Mouse (Mus musculus) spleen, adult 2 months (tissue): ENCODE data around the gene Usp13. TPM values are rescaled to one million over a fixed set of nuclear protein-coding genes. Genes with fewer than 3 reads are reported as not detected.

Source experiments
- DNase-seq, 2 experiments: peaks; one replicate each; pipeline versions ENCODE4 v3.0.0 to v3.0.0-alpha.2; 2012 to 2021; ENCODE audit warnings: low spot score in 2 of 2, low read depth in 1 of 2
- H3K27ac ChIP-seq: fragments of 200-500 bp; 2 replicates; pipeline ENCODE4 v1.5.1; 2012; ENCODE audit warnings: low read length, inconsistent platforms; ENCODE audit not compliant: insufficient read depth
- H3K27me3 ChIP-seq: fragments of 200-500 bp; 2 replicates; pipeline ENCODE4 v1.6.1; 2012; ENCODE audit warnings: mild to moderate bottlenecking, moderate library complexity, low read length, inconsistent platforms; ENCODE audit not compliant: control insufficient read depth, insufficient read depth
- H3K36me3 ChIP-seq: fragments of 200-500 bp; 2 replicates; pipeline ENCODE4 v1.6.1; 2012; ENCODE audit warnings: mild to moderate bottlenecking, low read length, inconsistent platforms; ENCODE audit not compliant: control insufficient read depth, insufficient read depth
- H3K4me1 ChIP-seq: fragments of 200-500 bp; 2 replicates; pipeline ENCODE4 v1.6.1; 2011; ENCODE audit warnings: inconsistent platforms; ENCODE audit not compliant: control insufficient read depth, insufficient read depth, insufficient read length
- H3K4me3 ChIP-seq: fragments of 200-500 bp; 2 replicates; pipeline ENCODE4 v1.5.1; 2011; ENCODE audit warnings: mild to moderate bottlenecking, inconsistent platforms; ENCODE audit not compliant: insufficient read depth, insufficient read length; ENCODE audit errors: extremely low read depth
- CTCF ChIP-seq: fragments of 200-500 bp; IDR thresholded peaks from 2 replicates; pipeline ENCODE4 v1.5.1; 2011; ENCODE audit warnings: mild to moderate bottlenecking, inconsistent platforms; ENCODE audit not compliant: insufficient read depth, insufficient read length, insufficient replicate concordance; ENCODE audit errors: extremely low read depth
- POLR2A ChIP-seq: fragments of 200-500 bp; IDR thresholded peaks from 2 replicates; pipeline ENCODE4 v1.6.1; 2011; ENCODE audit warnings: low read depth, low read length, inconsistent platforms
- WGBS: fragments of 180-500 bp; shearing (Covaris S2); methylation state at CpG from one replicate; pipeline ENCODE4 v1.1.7; 2018; 5-methylcytosine and 5-hydroxymethylcytosine counted together
- polyA plus RNA-seq: library from polyadenylated mRNA; depleted of rRNA; stranded (reverse); fragments of >200 nt; gene quantifications from 2 replicates; pipeline ENCODE4 v1.2.3, GENCODE M21; 2012; rRNA removed

The Usp13 gene
- polyA plus RNA-seq, 1 experiment = 0.08 TPM

DNA sequence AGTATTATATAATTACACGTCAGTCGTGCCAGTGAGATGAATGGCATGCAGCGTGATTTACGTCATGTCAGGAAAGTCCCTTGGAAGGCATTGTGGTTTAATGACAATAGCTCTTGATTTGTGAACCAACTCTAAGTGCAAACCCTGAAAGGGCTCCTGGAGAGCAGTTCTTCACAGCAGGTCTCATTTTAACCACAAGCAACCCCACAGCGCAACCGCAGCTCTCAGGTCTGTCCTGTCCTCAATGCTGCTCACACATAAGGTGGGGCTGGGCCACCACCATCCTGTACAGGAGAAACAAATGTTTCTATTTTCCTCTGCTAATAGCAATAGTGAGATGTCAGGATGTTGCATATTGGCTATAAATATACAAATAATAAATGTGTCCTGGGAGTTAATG, 161.9 kb downstream of the Usp13 start:
- Histone ChIP-seq H3K4me3 (no peak overlapping the region), H3K36me3 (no peaks in the 10 kb centered on the region), H3K27ac (no peak overlapping the region), H3K4me1 (no peaks in the 10 kb centered on the region), H3K27me3 (no peaks in the 10 kb centered on the region)
- TF ChIP-seq POLR2A (no peak), CTCF (no peak)
- 9% methylated on average over 6 of the region's 6 CpGs for WGBS
- DNase-seq = no peak

DNA sequence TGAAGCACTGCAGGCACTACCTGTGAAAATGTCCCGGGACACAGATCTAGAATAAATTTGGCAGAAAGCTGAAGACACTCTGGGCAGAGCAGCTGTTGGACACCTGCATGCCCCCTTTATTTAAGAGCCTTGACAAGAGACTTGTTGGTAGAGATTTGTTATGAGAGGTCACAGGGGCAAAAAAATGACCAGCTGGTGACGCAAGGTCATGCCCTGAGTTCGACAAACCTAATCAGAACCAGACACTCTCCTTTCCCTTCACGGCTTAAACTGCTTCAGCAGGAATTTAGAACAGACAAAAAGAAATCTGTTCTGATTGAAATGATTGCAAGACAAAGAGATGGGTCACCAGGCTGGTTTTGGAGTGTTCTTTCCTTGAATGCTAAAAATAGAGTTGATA, 162.6 kb downstream of the Usp13 start:
- WGBS = 81% methylated on average over 4 of the region's 4 CpGs
- Histone ChIP-seq H3K4me3 (no peak overlapping the region), H3K36me3 (no peaks in the 10 kb centered on the region), H3K27ac (no peak overlapping the region), H3K4me1 (no peaks in the 10 kb centered on the region), H3K27me3 (no peaks in the 10 kb centered on the region)
- DNase-seq = no peak
- TF ChIP-seq POLR2A = no peak
- TF ChIP-seq CTCF = no peak

DNA sequence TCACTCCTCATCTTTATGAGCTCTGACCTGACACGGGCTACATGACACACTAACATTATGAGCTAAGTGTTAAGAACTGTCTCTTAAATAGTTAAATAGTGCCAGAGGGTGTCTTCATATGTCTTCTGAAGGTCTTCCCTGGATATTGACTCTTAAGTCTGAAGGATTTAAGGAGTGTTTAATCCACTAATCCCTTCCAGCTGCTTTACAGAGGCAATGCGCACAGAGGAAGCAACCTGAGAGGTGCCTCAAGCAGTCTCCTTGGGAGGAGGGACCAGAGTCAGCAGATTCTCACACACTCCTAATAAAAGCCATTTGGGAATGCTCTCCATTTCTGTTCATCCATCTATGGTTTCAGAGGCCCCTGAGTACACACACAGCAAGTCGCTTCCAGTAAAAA, 167.8 kb downstream of the Usp13 start:
- Histone ChIP-seq H3K4me1 (no peaks in the 10 kb centered on the region), H3K27ac (no peak overlapping the region), H3K36me3 (no peaks in the 10 kb centered on the region), H3K4me3 (no peak overlapping the region), H3K27me3 (no peaks in the 10 kb centered on the region)
- TF ChIP-seq CTCF (no peak), POLR2A (no peak)
- 85% methylated on average over 3 of the region's 3 CpGs for WGBS
- no peak for DNase-seq

Other genes starting within 250 kb of the Usp13 start
- gene Gnb4, start 201.0 kb upstream of the Usp13 start, polyA plus RNA-seq = 11.2 and 13.9 TPM in 2 replicates
- 12.9 and 14.8 TPM in 2 replicates for gene Actl6a, start 111.2 kb upstream of the Usp13 start, polyA plus RNA-seq
- gene Ndufb5, start 80.6 kb upstream of the Usp13 start, polyA plus RNA-seq = 65.3 and 82.2 TPM in 2 replicates
- gene Mrpl47, start 79.9 kb upstream of the Usp13 start, polyA plus RNA-seq = 0.50 and 0.82 TPM in 2 replicates